Mouse (Mus musculus) spleen, adult 2 months (tissue): ENCODE data around the gene Gng13. TPM values are rescaled to one million over a fixed set of nuclear protein-coding genes. Genes with fewer than 3 reads are reported as not detected.

ENCODE experiments used
- DNase-seq, 2 experiments: peaks; one replicate each; pipeline versions ENCODE4 v3.0.0 to v3.0.0-alpha.2; 2012 to 2021; ENCODE audit warnings: low spot score in 2 of 2, low read depth in 1 of 2
- H3K27ac ChIP-seq: fragments of 200-500 bp; 2 replicates; pipeline ENCODE4 v1.5.1; 2012; ENCODE audit warnings: low read length, inconsistent platforms; ENCODE audit not compliant: insufficient read depth
- H3K27me3 ChIP-seq: fragments of 200-500 bp; 2 replicates; pipeline ENCODE4 v1.6.1; 2012; ENCODE audit warnings: mild to moderate bottlenecking, moderate library complexity, low read length, inconsistent platforms; ENCODE audit not compliant: control insufficient read depth, insufficient read depth
- H3K36me3 ChIP-seq: fragments of 200-500 bp; 2 replicates; pipeline ENCODE4 v1.6.1; 2012; ENCODE audit warnings: mild to moderate bottlenecking, low read length, inconsistent platforms; ENCODE audit not compliant: control insufficient read depth, insufficient read depth
- H3K4me1 ChIP-seq: fragments of 200-500 bp; 2 replicates; pipeline ENCODE4 v1.6.1; 2011; ENCODE audit warnings: inconsistent platforms; ENCODE audit not compliant: control insufficient read depth, insufficient read depth, insufficient read length
- H3K4me3 ChIP-seq: fragments of 200-500 bp; 2 replicates; pipeline ENCODE4 v1.5.1; 2011; ENCODE audit warnings: mild to moderate bottlenecking, inconsistent platforms; ENCODE audit not compliant: insufficient read depth, insufficient read length; ENCODE audit errors: extremely low read depth
- CTCF ChIP-seq: fragments of 200-500 bp; IDR thresholded peaks from 2 replicates; pipeline ENCODE4 v1.5.1; 2011; ENCODE audit warnings: mild to moderate bottlenecking, inconsistent platforms; ENCODE audit not compliant: insufficient read depth, insufficient read length, insufficient replicate concordance; ENCODE audit errors: extremely low read depth
- POLR2A ChIP-seq: fragments of 200-500 bp; IDR thresholded peaks from 2 replicates; pipeline ENCODE4 v1.6.1; 2011; ENCODE audit warnings: low read depth, low read length, inconsistent platforms
- WGBS: fragments of 180-500 bp; shearing (Covaris S2); methylation state at CpG from one replicate; pipeline ENCODE4 v1.1.7; 2018; 5-methylcytosine and 5-hydroxymethylcytosine counted together
- polyA plus RNA-seq: library from polyadenylated mRNA; depleted of rRNA; stranded (reverse); fragments of >200 nt; gene quantifications from 2 replicates; pipeline ENCODE4 v1.2.3, GENCODE M21; 2012

Gng13 gene
- polyA plus RNA-seq, 1 experiment, result 0.16 TPM

DNA sequence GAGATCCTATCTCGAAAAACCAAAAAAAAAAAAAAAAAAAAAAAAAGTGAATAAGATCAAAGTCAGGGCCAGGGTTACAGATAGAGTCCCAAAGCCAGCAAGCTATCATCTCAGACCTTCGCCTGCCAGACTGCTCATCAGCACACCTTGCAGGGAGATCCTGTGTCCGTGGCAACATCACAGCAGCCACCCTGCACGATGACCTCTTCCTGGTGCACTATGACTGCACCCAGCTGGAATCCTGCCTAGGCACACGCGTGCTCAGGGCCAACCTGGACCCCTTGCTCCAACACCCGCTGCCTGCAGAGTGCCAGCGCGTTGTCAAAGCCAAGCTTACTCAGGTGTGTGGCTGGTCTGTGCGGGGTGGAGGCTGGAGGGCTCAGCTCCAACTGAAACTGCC lies 27.3 kb downstream of the Gng13 start:
- DNase-seq, result no peak
- Histone ChIP-seq H3K36me3 (no peaks in the 10 kb centered on the region), H3K27me3 (no peaks in the 10 kb centered on the region), H3K27ac (no peak overlapping the region), H3K4me1 (no peaks in the 10 kb centered on the region), H3K4me3 (no peak overlapping the region)
- TF ChIP-seq POLR2A (no peak), CTCF (no peak)
- WGBS, result 74% methylated on average over 10 of the region's 10 CpGs

DNA sequence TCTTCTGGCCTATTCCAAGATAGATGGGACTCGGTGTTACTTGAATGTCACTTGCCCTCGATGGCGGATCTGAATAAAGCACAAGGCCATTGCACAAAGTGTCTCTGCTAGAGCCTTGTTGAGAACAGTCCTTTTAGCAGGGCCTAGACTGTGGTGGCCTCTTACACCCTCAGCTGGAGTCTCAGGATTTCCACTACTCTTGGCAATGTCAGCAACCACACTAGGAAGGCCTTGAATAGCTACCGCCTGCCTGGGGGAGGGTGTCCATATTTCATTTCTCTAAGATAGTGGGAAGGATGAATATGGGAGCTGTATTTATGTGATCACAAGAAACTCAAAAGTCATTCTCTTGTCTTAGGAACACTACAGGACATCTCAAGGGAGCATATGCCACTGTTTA lies 31.3 kb downstream of the Gng13 start:
- no peak overlapping the region for H3K27ac ChIP-seq
- no peaks in the 10 kb centered on the region for H3K4me1 ChIP-seq
- H3K4me3 ChIP-seq, result no peak overlapping the region
- no peaks in the 10 kb centered on the region for H3K27me3 ChIP-seq
- DNase-seq, result no peak
- 90% methylated on average over 4 of the region's 4 CpGs for WGBS
- TF ChIP-seq CTCF (no peak), POLR2A (no peak)
- H3K36me3 ChIP-seq, result no peaks in the 10 kb centered on the region

GRCm38 (mm10) chr17:25749314-25749713 lies 32.3 kb downstream of the Gng13 start:
- H3K4me3 ChIP-seq, result no peak overlapping the region
- H3K36me3 ChIP-seq, result no peaks in the 10 kb centered on the region
- H3K4me1 ChIP-seq, result no peaks in the 10 kb centered on the region
- TF ChIP-seq POLR2A (no peak), CTCF (no peak)
- H3K27ac ChIP-seq, result no peak overlapping the region
- H3K27me3 ChIP-seq, result no peaks in the 10 kb centered on the region
- DNase-seq, result no peak
- WGBS, result 77% methylated on average over 6 of the region's 6 CpGs

- no peak overlapping the region for H3K27ac ChIP-seq
- DNase-seq, result no peak
- H3K36me3 ChIP-seq, result no peaks in the 10 kb centered on the region
- no peaks in the 10 kb centered on the region for H3K27me3 ChIP-seq
- no peak for TF ChIP-seq POLR2A
- no peak for TF ChIP-seq CTCF
- WGBS, result 48% methylated on average over 5 of the region's 5 CpGs
- H3K4me1 ChIP-seq, result no peaks in the 10 kb centered on the region
- no peak overlapping the region for H3K4me3 ChIP-seq
Observed at GRCm38 (mm10) chr17:25751446-25751845, 34.5 kb downstream of the Gng13 start.

GRCm38 (mm10) chr17:25754241-25754640 lies 37.3 kb downstream of the Gng13 start, which contains the start of gene Msln:
Gene Msln, minus strand, starts transcription at chr17:25754378.
- H3K4me1 ChIP-seq, result no peaks in the 10 kb centered on the region
- 87% methylated on average over 9 of the region's 9 CpGs for WGBS
- H3K27ac ChIP-seq, result no peak within 1 kb of the TSS
- no peaks in the 10 kb centered on the region for H3K36me3 ChIP-seq
- H3K4me3 ChIP-seq, result no peak within 1 kb of the TSS
- no peak for TF ChIP-seq CTCF
- no peaks in the 10 kb centered on the region for H3K27me3 ChIP-seq
- no peak for DNase-seq

DNA sequence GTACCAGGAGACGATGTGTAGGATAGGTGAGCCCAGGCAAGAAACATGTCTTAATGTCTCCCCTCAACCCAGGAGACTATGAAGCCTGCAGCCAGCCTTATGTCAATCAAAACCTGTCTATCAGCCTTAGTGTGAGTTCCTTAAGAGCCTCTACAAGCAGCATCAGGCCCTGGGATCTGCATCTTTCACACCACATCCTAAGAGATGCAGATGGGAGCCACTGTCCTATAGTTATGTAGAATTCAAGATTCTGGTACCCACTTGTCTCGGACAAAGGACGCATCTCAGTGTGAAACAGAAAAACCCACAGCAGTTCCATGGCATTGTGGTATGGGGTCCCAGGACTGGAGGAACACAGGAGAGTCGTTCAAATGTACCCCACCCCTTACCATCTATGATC lies 38.1 kb downstream of the Gng13 start:
- DNase-seq, result no peak
- WGBS, result 86% methylated on average over 4 of the region's 4 CpGs
- no peak overlapping the region for H3K4me3 ChIP-seq
- no peaks in the 10 kb centered on the region for H3K27me3 ChIP-seq
- H3K27ac ChIP-seq, result no peak overlapping the region
- TF ChIP-seq CTCF (no peak), POLR2A (no peak)
- H3K4me1 ChIP-seq, result no peaks in the 10 kb centered on the region
- H3K36me3 ChIP-seq, result no peaks in the 10 kb centered on the region

DNA sequence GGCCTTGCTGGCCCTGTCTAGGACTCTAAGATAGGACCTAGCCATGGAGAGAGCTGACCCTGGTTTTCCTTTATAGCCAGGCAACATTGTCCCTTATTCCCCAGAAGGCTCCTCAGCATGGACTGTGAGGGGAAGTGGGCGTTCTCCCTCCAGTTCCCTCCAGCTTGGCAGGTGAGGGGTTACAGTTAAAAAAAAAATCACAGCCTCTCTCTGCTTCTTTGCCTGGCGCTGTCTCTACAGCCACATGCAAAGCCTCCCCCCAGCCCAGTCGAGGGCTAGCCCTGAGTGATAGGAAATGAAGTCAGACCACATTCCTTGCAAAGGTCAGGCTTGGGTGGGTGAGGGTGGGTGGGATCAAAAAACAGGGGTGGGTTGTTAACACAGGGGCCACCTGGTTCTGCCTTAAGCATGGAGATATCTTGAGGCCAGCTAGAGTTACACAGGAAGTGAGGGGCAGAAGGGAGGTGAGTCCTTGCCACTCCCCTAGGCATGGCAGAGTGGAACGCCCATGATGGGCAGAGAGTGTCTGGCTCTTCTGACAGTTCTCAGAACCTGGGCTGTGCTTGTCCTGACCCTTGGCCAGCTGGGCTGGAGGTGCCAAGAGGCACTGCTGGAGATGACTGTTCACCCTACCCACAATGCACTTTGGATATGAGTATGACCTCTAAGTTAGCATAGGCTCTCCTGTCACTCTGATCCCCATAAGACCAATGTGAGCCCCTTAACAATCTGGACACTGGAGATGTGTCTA lies 38.8 kb downstream of the Gng13 start:
- no peaks in the 10 kb centered on the region for H3K27me3 ChIP-seq
- TF ChIP-seq CTCF (no peak), POLR2A (no peak)
- H3K27ac ChIP-seq, result no peak overlapping the region
- no peak for DNase-seq
- no peaks in the 10 kb centered on the region for H3K36me3 ChIP-seq
- no peaks in the 10 kb centered on the region for H3K4me1 ChIP-seq
- WGBS, result 36% methylated on average over 4 of the region's 4 CpGs
- no peak overlapping the region for H3K4me3 ChIP-seq
